Mouse (Mus musculus) CH12.LX (cell line): Measurements from ENCODE around the gene Slc38a8. TPM values are rescaled to one million over a fixed set of nuclear protein-coding genes. Genes with fewer than 3 reads are reported as not detected.

ENCODE experiments used
- DNase-seq: peaks from one replicate; pipeline ENCODE4 v3.0.0-alpha.2; 2013; ENCODE audit errors: extremely low read depth
- H3K27ac ChIP-seq: 2 replicates; pipeline ENCODE4 v1.5.1; 2012; ENCODE audit warnings: low read depth, mild to moderate bottlenecking, control low read depth, moderate library complexity; ENCODE audit not compliant: insufficient read depth
- H3K27me3 ChIP-seq: replicated peaks from 2 replicates; pipeline ENCODE3; 2012; ENCODE audit warnings: inconsistent platforms
- H3K36me3 ChIP-seq, 2 experiments: replicated peaks in 1 of 2; 2 replicates each; pipeline versions ENCODE3 to v1.6.1; 2012; ENCODE audit warnings: inconsistent platforms in 1 of 2, low read length in 1 of 2, mild to moderate bottlenecking in 1 of 2, mixed read lengths in 1 of 2, moderate library complexity in 1 of 2; ENCODE audit not compliant: control insufficient read depth in 1 of 2, insufficient read depth in 1 of 2
- H3K4me1 ChIP-seq, 2 experiments: 2 replicates each; pipeline ENCODE4 v1.6.1; 2012; ENCODE audit warnings: inconsistent platforms in 1 of 2, moderate library complexity in 1 of 2; ENCODE audit not compliant: insufficient read depth in 2 of 2, control insufficient read depth in 1 of 2
- H3K4me2 ChIP-seq: 2 replicates; pipeline ENCODE4 v1.6.1; 2012; ENCODE audit warnings: low read depth, mild to moderate bottlenecking, control low read depth; ENCODE audit not compliant: poor library complexity, insufficient read depth, severe bottlenecking
- H3K4me3 ChIP-seq, 3 experiments: fragments of 150-350 bp in 1 of 3; sonication (generic) in 1 of 3; replicated peaks in 1 of 3; 2 replicates each; pipeline versions ENCODE3 to v1.5.1; 2011 to 2012; ENCODE audit warnings: low read depth in 2 of 3, low read length in 2 of 3, mild to moderate bottlenecking in 2 of 3, moderate library complexity in 2 of 3, control low read depth in 1 of 3, improper control_type of control experiment in 1 of 3, inconsistent platforms in 1 of 3, mixed read lengths in 1 of 3; ENCODE audit not compliant: poor library complexity in 1 of 3
- H3K79me2 ChIP-seq: replicated peaks from 2 replicates; pipeline ENCODE4 v1.6.1; 2012; ENCODE audit warnings: mild to moderate bottlenecking, moderate library complexity; ENCODE audit not compliant: control insufficient read depth, poor library complexity, insufficient read depth, severe bottlenecking; ENCODE audit errors: extremely low read depth
- H3K9ac ChIP-seq: 2 replicates; pipeline ENCODE4 v1.6.1; 2012; ENCODE audit warnings: low read depth, mild to moderate bottlenecking, control low read depth, moderate library complexity; ENCODE audit not compliant: insufficient read depth
- H3K9me3 ChIP-seq: replicated peaks from 2 replicates; pipeline ENCODE3; 2012; ENCODE audit warnings: low read length, inconsistent platforms, mixed read lengths
- CHD2 ChIP-seq: IDR thresholded peaks from 2 replicates; pipeline ENCODE4 v1.6.1; 2011; ENCODE audit warnings: low read length, improper control_type of control experiment
- EP300 ChIP-seq: IDR thresholded peaks from 2 replicates; pipeline ENCODE4 v1.6.1; 2011; ENCODE audit warnings: low read length, improper control_type of control experiment
- HCFC1 ChIP-seq: IDR thresholded peaks from 2 replicates; pipeline ENCODE4 v1.6.1; 2012; ENCODE audit warnings: low read depth, mild to moderate bottlenecking, inconsistent platforms, low read length, improper control_type of control experiment
- JUN ChIP-seq: IDR thresholded peaks from 2 replicates; pipeline ENCODE4 v1.6.1; 2011; ENCODE audit warnings: low read depth, mild to moderate bottlenecking, low read length, improper control_type of control experiment, moderate library complexity; ENCODE audit not compliant: insufficient read depth
- JUND ChIP-seq: conservative IDR thresholded peaks from 2 replicates; pipeline ENCODE4 v1.6.1; 2011; ENCODE audit warnings: low read depth, low read length, improper control_type of control experiment
- MAFK ChIP-seq: IDR thresholded peaks from 2 replicates; pipeline ENCODE4 v1.6.1; 2011; ENCODE audit warnings: low read length, improper control_type of control experiment; ENCODE audit not compliant: insufficient replicate concordance
- MEF2A ChIP-seq: IDR thresholded peaks from 2 replicates; pipeline ENCODE4 v1.6.1; 2014; ENCODE audit warnings: low read depth, mild to moderate bottlenecking, inconsistent platforms, low read length, improper control_type of control experiment, borderline replicate concordance
- MXI1 ChIP-seq: IDR thresholded peaks from 2 replicates; pipeline ENCODE4 v1.6.1; 2011; ENCODE audit warnings: mild to moderate bottlenecking, low read depth, low read length, improper control_type of control experiment
- MYC ChIP-seq: IDR thresholded peaks from 2 replicates; pipeline ENCODE4 v1.6.1; 2011; ENCODE audit warnings: low read depth, mild to moderate bottlenecking, improper control_type of control experiment, low read length
- NRF1 ChIP-seq: IDR thresholded peaks from 2 replicates; pipeline ENCODE4 v1.6.1; 2014; ENCODE audit warnings: low read depth, mild to moderate bottlenecking, inconsistent platforms, low read length, improper control_type of control experiment, moderate library complexity
- PAX5 ChIP-seq: IDR thresholded peaks from 2 replicates; pipeline ENCODE4 v1.6.1; 2012; ENCODE audit warnings: low read length, inconsistent platforms, mixed read lengths
- POLR2AphosphoS2 ChIP-seq: IDR thresholded peaks from 2 replicates; pipeline ENCODE4 v1.6.1; 2011; ENCODE audit warnings: low read depth, low read length, improper control_type of control experiment
- RAD21 ChIP-seq: IDR thresholded peaks from 2 replicates; pipeline ENCODE4 v1.6.1; 2011; ENCODE audit warnings: low read depth, mild to moderate bottlenecking, low read length, improper control_type of control experiment, moderate library complexity
- SMC3 ChIP-seq: IDR thresholded peaks from 2 replicates; pipeline ENCODE4 v1.6.1; 2011; ENCODE audit warnings: low read depth, low read length, improper control_type of control experiment
- TCF12 ChIP-seq: IDR thresholded peaks from 2 replicates; pipeline ENCODE4 v1.6.1; 2014; ENCODE audit warnings: low read depth, mild to moderate bottlenecking, inconsistent platforms, low read length, improper control_type of control experiment
- USF1 ChIP-seq: IDR thresholded peaks from 2 replicates; pipeline ENCODE4 v1.6.1; 2014; ENCODE audit warnings: low read depth, mild to moderate bottlenecking, inconsistent platforms, low read length, improper control_type of control experiment
- ZMIZ1 ChIP-seq: IDR thresholded peaks from 2 replicates; pipeline ENCODE4 v1.6.1; 2012; ENCODE audit warnings: low read depth, mild to moderate bottlenecking, inconsistent platforms, low read length, improper control_type of control experiment
- ZNF384 ChIP-seq: IDR thresholded peaks from 2 replicates; pipeline ENCODE4 v1.6.1; 2012; ENCODE audit warnings: low read depth, low read length, improper control_type of control experiment, inconsistent platforms
- dilution Hi-C: fragments of 300-500 bp; cut with MboI; formaldehyde crosslinking; loops from 2 replicates; pipeline ENCODE4 v1.14.3; 2020; ENCODE audit warnings: low sequenced_read_pairs; ENCODE audit not compliant: extremely low pct_unique_long_range_greater_than_20kb, extremely low pct_ligation_motif_present
- in situ Hi-C: fragments of 300-500 bp; cut with MboI; formaldehyde crosslinking; loops from 3 replicates; pipeline ENCODE4 v1.14.3; 2019; ENCODE audit warnings: low sequenced_read_pairs, low pct_ligation_motif_present, low pct_unique_long_range_greater_than_20kb, mixed read lengths
- polyA plus RNA-seq: library from polyadenylated mRNA; unstranded; fragments of >175 nt; gene quantifications from 2 replicates; pipeline ENCODE4 v1.2.1, GENCODE M21; 2012; ENCODE audit warnings: low read depth; ENCODE audit not compliant: insufficient read length
- total RNA-seq, 2 experiments: library from RNA; depleted of rRNA; stranded (reverse); fragments of 300-350 nt in 1 of 2; fragments of >200 nt in 1 of 2; gene quantifications; 2 replicates each; pipeline ENCODE4 v1.2.3; 2012 to 2014

Slc38a8 gene
- total and polyA plus RNA-seq, 3 experiments = 0.08 TPM; not detected in 1

DNA sequence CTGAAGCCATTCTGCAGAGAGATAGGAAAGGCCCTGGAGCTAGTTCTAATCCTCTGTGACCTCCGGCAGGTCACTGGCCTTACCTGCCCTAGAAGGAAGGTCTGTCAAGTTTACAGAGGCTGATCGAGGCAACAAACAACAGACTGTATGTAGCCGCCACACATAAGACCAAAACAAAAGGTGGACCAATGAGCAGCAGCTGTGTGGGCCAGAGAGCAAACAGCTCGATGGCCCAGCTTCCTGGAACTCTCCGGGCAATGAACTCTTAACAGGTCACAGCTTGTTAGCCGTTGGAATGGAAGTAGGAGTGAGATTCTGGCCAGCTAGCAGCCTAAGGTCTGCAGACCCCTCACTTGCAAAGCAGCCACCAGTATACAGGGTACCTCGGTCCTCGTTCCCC, 71.2 kb downstream of the Slc38a8 start:
- Histone ChIP-seq H3K27ac (no peak overlapping the region), H3K9me3 (no peaks in the 10 kb centered on the region), H3K79me2 (no peaks in the 10 kb centered on the region), H3K4me1 (peaks cover 30 to 50% of the 10 kb centered on the region in 2 experiments), H3K36me3 (no peaks in the 10 kb centered on the region), H3K9ac (no peak overlapping the region), H3K27me3 (no peaks in the 10 kb centered on the region), H3K4me2 (no peak overlapping the region), H3K4me3 (no peak overlapping the region)
- DNase-seq = no peak
- TF ChIP-seq MEF2A = no peak
- TF ChIP-seq HCFC1 = no peak
- no peak for TF ChIP-seq MXI1
- TF ChIP-seq POLR2AphosphoS2 = no peak
- TF ChIP-seq RAD21 = no peak
- TF ChIP-seq PAX5 = no peak
- no peak for TF ChIP-seq MYC
- no peak for TF ChIP-seq JUND
- no peak for TF ChIP-seq EP300
- TF ChIP-seq NRF1 = no peak
- TF ChIP-seq MAFK = no peak
- TF ChIP-seq SMC3 = no peak
- TF ChIP-seq TCF12 = no peak
- TF ChIP-seq ZMIZ1 = no peak
- no peak for TF ChIP-seq ZNF384
- no peak for TF ChIP-seq CHD2
- no peak for TF ChIP-seq JUN
- TF ChIP-seq USF1 = no peak
- in situ Hi-C loops = no loop called here
- dilution Hi-C loops = no loop called here

Other genes with a start within 250 kb of the Slc38a8 start
- gene Hsbp1, start 157.2 kb downstream of the Slc38a8 start, total RNA-seq (2012; rRNA removed) = 55.8 and 61.7 TPM in 2 replicates
- 53.8 and 59.0 TPM in 2 replicates for gene Hsbp1, start 157.2 kb downstream of the Slc38a8 start, total RNA-seq (2014; rRNA removed)
- 66.9 and 89.0 TPM in 2 replicates for gene Hsbp1, start 157.2 kb downstream of the Slc38a8 start, polyA plus RNA-seq
- gene Mlycd, start 106.8 kb downstream of the Slc38a8 start, total RNA-seq (2012; rRNA removed) = 8.7 and 12.3 TPM in 2 replicates
- 4.5 and 5.1 TPM in 2 replicates for gene Mlycd, start 106.8 kb downstream of the Slc38a8 start, total RNA-seq (2014; rRNA removed)
- gene Mlycd, start 106.8 kb downstream of the Slc38a8 start, polyA plus RNA-seq = 4.2 and 4.4 TPM in 2 replicates
- gene Osgin1, start 67.6 kb downstream of the Slc38a8 start, total RNA-seq (2012; rRNA removed) = 0.46 and 0.47 TPM in 2 replicates
- 0.12 and 0.15 TPM in 2 replicates for gene Osgin1, start 67.6 kb downstream of the Slc38a8 start, total RNA-seq (2014; rRNA removed)
- gene Osgin1, start 67.6 kb downstream of the Slc38a8 start, polyA plus RNA-seq = 2.9 and 3.0 TPM in 2 replicates
- not detected in 2 replicates for gene Necab2, start 55.0 kb downstream of the Slc38a8 start, total RNA-seq (2012; rRNA removed)
- gene Necab2, start 55.0 kb downstream of the Slc38a8 start, total RNA-seq (2014; rRNA removed) = not detected in 2 replicates
- gene Necab2, start 55.0 kb downstream of the Slc38a8 start, polyA plus RNA-seq = not detected in 2 replicates
- 32.6 and 33.8 TPM in 2 replicates for gene Mbtps1, start 57.0 kb upstream of the Slc38a8 start, total RNA-seq (2012; rRNA removed)
- gene Mbtps1, start 57.0 kb upstream of the Slc38a8 start, total RNA-seq (2014; rRNA removed) = 27.8 and 40.7 TPM in 2 replicates
- gene Mbtps1, start 57.0 kb upstream of the Slc38a8 start, polyA plus RNA-seq = 38.3 and 41.1 TPM in 2 replicates
- 11.6 and 13.6 TPM in 2 replicates for gene Hsdl1, start 73.5 kb upstream of the Slc38a8 start, total RNA-seq (2012; rRNA removed)
- gene Hsdl1, start 73.5 kb upstream of the Slc38a8 start, total RNA-seq (2014; rRNA removed) = 8.2 and 8.6 TPM in 2 replicates
- 5.4 and 5.7 TPM in 2 replicates for gene Hsdl1, start 73.5 kb upstream of the Slc38a8 start, polyA plus RNA-seq
- gene Dnaaf1, start 73.5 kb upstream of the Slc38a8 start, total RNA-seq (2012; rRNA removed) = 0.25 TPM in 2 replicates
- gene Dnaaf1, start 73.5 kb upstream of the Slc38a8 start, total RNA-seq (2014; rRNA removed) = not detected in 2 replicates
- not detected in 2 replicates for gene Dnaaf1, start 73.5 kb upstream of the Slc38a8 start, polyA plus RNA-seq
- 12.1 and 14.6 TPM in 2 replicates for gene Taf1c, start 103.5 kb upstream of the Slc38a8 start, total RNA-seq (2012; rRNA removed)
- 8.7 and 11.0 TPM in 2 replicates for gene Taf1c, start 103.5 kb upstream of the Slc38a8 start, total RNA-seq (2014; rRNA removed)
- gene Taf1c, start 103.5 kb upstream of the Slc38a8 start, polyA plus RNA-seq = 14.9 and 15.5 TPM in 2 replicates
- not detected in 2 replicates for gene Adad2, start 111.0 kb upstream of the Slc38a8 start, total RNA-seq (2012; rRNA removed)
- gene Adad2, start 111.0 kb upstream of the Slc38a8 start, total RNA-seq (2014; rRNA removed) = not detected in 2 replicates
- gene Adad2, start 111.0 kb upstream of the Slc38a8 start, polyA plus RNA-seq = not detected in 2 replicates
- not detected in 2 replicates for gene Kcng4, start 134.0 kb upstream of the Slc38a8 start, total RNA-seq (2012; rRNA removed)
- gene Kcng4, start 134.0 kb upstream of the Slc38a8 start, total RNA-seq (2014; rRNA removed) = not detected in 2 replicates
- not detected in 2 replicates for gene Kcng4, start 134.0 kb upstream of the Slc38a8 start, polyA plus RNA-seq
- not detected in 2 replicates for gene Wfdc1, start 164.7 kb upstream of the Slc38a8 start, total RNA-seq (2012; rRNA removed)
- gene Wfdc1, start 164.7 kb upstream of the Slc38a8 start, total RNA-seq (2014; rRNA removed) = not detected in 2 replicates
- gene Wfdc1, start 164.7 kb upstream of the Slc38a8 start, polyA plus RNA-seq = not detected in 2 replicates
- not detected in 2 replicates for gene Atp2c2, start 198.3 kb upstream of the Slc38a8 start, total RNA-seq (2012; rRNA removed)
- not detected in 2 replicates for gene Atp2c2, start 198.3 kb upstream of the Slc38a8 start, total RNA-seq (2014; rRNA removed)
- not detected in 2 replicates for gene Atp2c2, start 198.3 kb upstream of the Slc38a8 start, polyA plus RNA-seq